Mouse (Mus musculus): ENCODE measurements around the gene Slit3.

DNA sequence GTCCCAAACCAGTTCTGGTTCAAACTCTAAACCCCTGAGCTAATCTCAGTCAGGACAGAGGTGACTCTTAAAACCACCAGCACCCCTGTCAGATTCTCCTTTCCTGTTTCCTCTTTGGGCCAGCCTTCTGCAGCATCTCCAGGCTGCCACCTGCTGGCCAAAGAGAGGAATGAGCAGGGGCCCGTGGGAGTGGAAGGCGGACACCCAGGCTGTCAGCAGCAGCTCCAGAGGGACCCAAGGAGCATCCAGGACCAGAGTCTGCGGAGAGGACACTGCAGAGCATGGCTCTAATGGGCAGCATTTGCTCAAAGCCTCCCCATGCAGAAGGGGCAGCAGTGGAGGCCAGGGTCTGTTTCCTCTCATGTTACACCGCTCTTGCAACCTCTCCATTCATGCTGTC is 330.6 kb downstream of the Slit3 start:
- TF ChIP-seq CTCF (IDR thresholded peaks at IDR 0.05; ENCODE audit: low read depth) (peak; percentile 95), EP300 (IDR thresholded peaks at IDR 0.05; ENCODE audit: low read depth) (no peak)
